Mouse (Mus musculus): ENCODE measurements at regions not wholly inside any gene's neighbourhood (a gene's known extent, or its start where the extent isn't known, plus 50 kb on each side); places are given as distances from the start of the nearest gene placed in this dataset.
A peak's percentile ranks its signal among the peaks of the same experiment; 100 is the strongest.

DNA sequence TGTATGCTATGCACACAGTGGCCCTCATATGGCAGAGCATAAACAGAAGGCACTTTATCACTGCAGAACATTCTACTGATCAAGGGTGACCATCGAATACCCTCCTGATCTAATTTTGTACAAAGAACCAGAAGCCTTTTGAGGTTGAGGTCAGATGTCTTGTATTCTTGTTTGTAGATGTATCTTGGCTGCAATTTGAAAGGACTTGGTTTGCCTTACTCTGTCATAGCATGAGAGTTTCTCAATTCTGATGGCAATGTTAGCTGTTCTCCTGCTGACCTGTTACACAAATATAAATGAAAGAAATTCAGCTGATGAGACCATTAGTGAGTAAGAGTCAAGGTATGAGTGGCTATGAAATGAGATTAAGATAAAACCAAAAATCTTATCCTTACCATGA, 199.1 kb upstream of the Aldoart1 start:
- no peak overlapping the region for H3K9ac ChIP-seq (replicated peaks; ENCODE audit: low read depth, low read length)
- H3K4me3 ChIP-seq (ENCODE audit: low read depth, low read length), result no peak overlapping the region
- H3K9me3 ChIP-seq (ENCODE audit: control insufficient read depth, low read length), result no peaks in the 10 kb centered on the region
- no peak overlapping the region for H3K27ac ChIP-seq (ENCODE audit: low read depth, low read length)
- no peaks in the 10 kb centered on the region for H3K27me3 ChIP-seq (ENCODE audit: control insufficient read depth, insufficient read depth, low read length)
- no peaks in the 10 kb centered on the region for H3K36me3 ChIP-seq (ENCODE audit: control insufficient read depth, insufficient read depth, low read length)
- no peak for ATAC-seq (ENCODE audit: low read depth)
- no peak overlapping the region for H3K4me2 ChIP-seq (ENCODE audit: low read depth, low read length)
- no peaks in the 10 kb centered on the region for H3K4me1 ChIP-seq (ENCODE audit: control insufficient read depth, insufficient read depth, low read length)
- WGBS, result 92% methylated on average over 1 of the region's 1 CpGs

DNA sequence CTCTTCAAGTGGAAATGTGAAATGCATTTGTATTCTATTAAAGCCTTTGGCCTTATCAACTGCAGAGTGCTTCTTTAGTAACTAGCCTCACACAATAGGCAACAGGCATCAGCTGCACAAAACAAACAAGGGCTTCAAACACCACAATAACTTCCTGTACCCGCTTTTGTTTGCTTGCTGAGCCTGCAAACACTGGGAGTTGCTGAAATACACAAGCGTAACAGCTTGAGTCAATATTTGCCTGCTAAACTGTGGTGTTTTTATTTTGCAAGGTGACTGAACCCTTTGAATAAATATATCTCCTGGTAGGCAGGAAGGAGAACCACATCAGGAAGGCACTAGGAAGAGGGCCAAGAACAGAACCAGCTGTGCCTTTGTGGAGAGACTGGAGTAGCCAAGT, 195.4 kb upstream of the Aldoart1 start:
- Histone ChIP-seq H3K27me3 (ENCODE audit: control insufficient read depth, insufficient read depth, low read length) (no peaks in the 10 kb centered on the region), H3K9ac (replicated peaks; ENCODE audit: low read depth, low read length) (no peak overlapping the region), H3K4me1 (ENCODE audit: control insufficient read depth, insufficient read depth, low read length) (no peaks in the 10 kb centered on the region), H3K4me3 (ENCODE audit: low read depth, low read length) (no peak overlapping the region), H3K36me3 (ENCODE audit: control insufficient read depth, insufficient read depth, low read length) (no peaks in the 10 kb centered on the region), H3K4me2 (ENCODE audit: low read depth, low read length) (no peak overlapping the region), H3K9me3 (ENCODE audit: control insufficient read depth, low read length) (no peaks in the 10 kb centered on the region), H3K27ac (ENCODE audit: low read depth, low read length) (no peak overlapping the region)
- whole genome bisulfite sequencing, result 41% methylated on average over 2 of the region's 2 CpGs
- ATAC-seq (ENCODE audit: low read depth), result no peak

DNA sequence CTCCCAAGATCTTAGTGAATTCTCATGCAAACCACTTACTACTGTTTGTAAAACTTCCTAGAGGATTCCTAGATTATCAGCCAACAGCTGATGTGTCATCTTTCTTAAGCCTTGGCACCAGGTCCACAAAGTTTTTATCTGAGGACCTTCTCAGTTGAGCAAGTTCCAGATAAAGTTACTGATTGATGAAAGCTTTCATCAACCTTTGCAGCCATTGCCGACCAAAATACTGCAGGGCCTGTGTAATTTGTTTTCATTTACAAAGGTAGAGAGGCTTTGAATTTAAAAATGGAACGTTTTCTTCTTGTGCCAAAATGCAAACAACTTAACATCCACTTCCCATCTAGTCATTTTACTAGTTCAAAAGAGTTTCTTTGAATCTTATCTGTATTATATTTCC, 191.9 kb upstream of the Aldoart1 start:
- Histone ChIP-seq H3K9ac (replicated peaks; ENCODE audit: low read depth, low read length) (no peak overlapping the region), H3K4me2 (ENCODE audit: low read depth, low read length) (no peak overlapping the region), H3K9me3 (ENCODE audit: control insufficient read depth, low read length) (no peaks in the 10 kb centered on the region), H3K27ac (ENCODE audit: low read depth, low read length) (no peak overlapping the region), H3K36me3 (ENCODE audit: control insufficient read depth, insufficient read depth, low read length) (no peaks in the 10 kb centered on the region), H3K27me3 (ENCODE audit: control insufficient read depth, insufficient read depth, low read length) (no peaks in the 10 kb centered on the region), H3K4me1 (ENCODE audit: control insufficient read depth, insufficient read depth, low read length) (no peaks in the 10 kb centered on the region), H3K4me3 (ENCODE audit: low read depth, low read length) (no peak overlapping the region)
- WGBS, result 42% methylated on average over 2 of the region's 2 CpGs
- ATAC-seq (ENCODE audit: low read depth), result no peak

DNA sequence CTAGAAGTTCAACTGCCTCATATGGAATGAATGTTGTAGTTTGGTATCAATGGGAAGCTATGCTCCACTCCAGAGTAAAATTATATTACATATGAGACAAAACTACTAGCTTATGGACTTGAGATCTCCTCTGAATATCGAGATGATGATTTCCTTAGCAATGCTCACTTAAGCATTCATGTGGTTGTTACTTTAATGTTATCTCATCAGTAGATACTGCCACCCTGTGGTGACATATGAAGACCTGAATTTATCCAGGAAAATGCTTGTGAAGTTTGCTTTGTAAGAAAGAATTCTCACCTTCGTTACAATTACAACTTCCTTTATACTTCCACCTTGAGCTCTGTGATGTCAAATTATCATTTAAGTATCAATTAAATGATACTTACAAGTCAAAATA, 190.2 kb upstream of the Aldoart1 start:
- WGBS, result 27% methylated on average over 2 of the region's 2 CpGs
- no peaks in the 10 kb centered on the region for H3K4me1 ChIP-seq (ENCODE audit: control insufficient read depth, insufficient read depth, low read length)
- H3K36me3 ChIP-seq (ENCODE audit: control insufficient read depth, insufficient read depth, low read length), result no peaks in the 10 kb centered on the region
- H3K27ac ChIP-seq (ENCODE audit: low read depth, low read length), result no peak overlapping the region
- no peak overlapping the region for H3K4me2 ChIP-seq (ENCODE audit: low read depth, low read length)
- no peak for ATAC-seq (ENCODE audit: low read depth)
- no peak overlapping the region for H3K4me3 ChIP-seq (ENCODE audit: low read depth, low read length)
- H3K9me3 ChIP-seq (ENCODE audit: control insufficient read depth, low read length), result no peaks in the 10 kb centered on the region
- no peak overlapping the region for H3K9ac ChIP-seq (replicated peaks; ENCODE audit: low read depth, low read length)
- H3K27me3 ChIP-seq (ENCODE audit: control insufficient read depth, insufficient read depth, low read length), result no peaks in the 10 kb centered on the region

DNA sequence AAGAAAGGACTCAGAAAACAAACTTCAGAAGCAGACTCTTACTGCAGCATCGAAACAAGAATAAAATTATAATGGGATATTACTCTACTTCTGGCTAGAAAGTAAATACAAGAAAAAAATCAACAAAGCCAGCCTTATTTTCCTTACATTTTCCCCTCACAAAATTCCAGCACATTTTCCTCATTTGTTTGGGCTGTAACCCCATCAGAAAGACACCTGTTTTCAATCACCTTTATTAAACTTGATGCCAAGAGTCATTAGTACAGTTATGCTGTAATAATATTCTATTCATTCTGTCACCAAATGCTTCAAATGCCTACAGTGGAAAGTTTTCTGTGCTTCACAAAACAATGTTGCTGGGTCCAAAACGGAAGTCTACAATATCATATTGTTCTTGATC, 189.1 kb upstream of the Aldoart1 start:
- Histone ChIP-seq H3K9me3 (ENCODE audit: control insufficient read depth, low read length) (no peaks in the 10 kb centered on the region), H3K27ac (ENCODE audit: low read depth, low read length) (no peak overlapping the region), H3K4me1 (ENCODE audit: control insufficient read depth, insufficient read depth, low read length) (no peaks in the 10 kb centered on the region), H3K27me3 (ENCODE audit: control insufficient read depth, insufficient read depth, low read length) (no peaks in the 10 kb centered on the region), H3K4me3 (ENCODE audit: low read depth, low read length) (no peak overlapping the region), H3K4me2 (ENCODE audit: low read depth, low read length) (no peak overlapping the region), H3K9ac (replicated peaks; ENCODE audit: low read depth, low read length) (no peak overlapping the region), H3K36me3 (ENCODE audit: control insufficient read depth, insufficient read depth, low read length) (no peaks in the 10 kb centered on the region)
- 82% methylated on average over 2 of the region's 2 CpGs for WGBS
- ATAC-seq (ENCODE audit: low read depth), result no peak

DNA sequence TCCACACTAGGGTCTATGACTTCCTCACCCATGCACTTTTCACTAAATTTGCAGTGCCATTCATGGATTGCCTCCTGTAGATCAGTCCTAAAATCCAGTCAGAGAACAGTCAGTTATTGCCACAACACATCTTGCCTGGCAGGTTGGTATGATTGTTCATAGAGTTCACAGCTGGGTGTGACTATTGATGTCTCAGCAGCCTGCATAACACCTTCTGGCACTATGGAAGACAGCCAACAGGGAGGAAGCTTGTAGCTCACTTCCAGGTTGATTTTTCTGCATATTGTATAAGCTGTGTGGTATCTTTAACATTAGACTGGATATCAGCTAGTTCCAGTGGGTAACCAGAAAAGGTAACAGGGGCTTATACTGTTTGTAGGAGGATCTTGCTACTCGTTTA, 145.3 kb upstream of the Aldoart1 start:
- Histone ChIP-seq H3K4me3 (ENCODE audit: low read depth, low read length) (no peak overlapping the region), H3K27ac (ENCODE audit: low read depth, low read length) (no peak overlapping the region), H3K4me2 (ENCODE audit: low read depth, low read length) (no peak overlapping the region), H3K9me3 (ENCODE audit: control insufficient read depth, low read length) (no peaks in the 10 kb centered on the region), H3K27me3 (ENCODE audit: control insufficient read depth, insufficient read depth, low read length) (no peaks in the 10 kb centered on the region), H3K4me1 (ENCODE audit: control insufficient read depth, insufficient read depth, low read length) (no peaks in the 10 kb centered on the region), H3K9ac (replicated peaks; ENCODE audit: low read depth, low read length) (no peak overlapping the region), H3K36me3 (ENCODE audit: control insufficient read depth, insufficient read depth, low read length) (no peaks in the 10 kb centered on the region)
- 73% methylated on average over 1 of the region's 1 CpGs for WGBS
- ATAC-seq (ENCODE audit: low read depth), result no peak

DNA sequence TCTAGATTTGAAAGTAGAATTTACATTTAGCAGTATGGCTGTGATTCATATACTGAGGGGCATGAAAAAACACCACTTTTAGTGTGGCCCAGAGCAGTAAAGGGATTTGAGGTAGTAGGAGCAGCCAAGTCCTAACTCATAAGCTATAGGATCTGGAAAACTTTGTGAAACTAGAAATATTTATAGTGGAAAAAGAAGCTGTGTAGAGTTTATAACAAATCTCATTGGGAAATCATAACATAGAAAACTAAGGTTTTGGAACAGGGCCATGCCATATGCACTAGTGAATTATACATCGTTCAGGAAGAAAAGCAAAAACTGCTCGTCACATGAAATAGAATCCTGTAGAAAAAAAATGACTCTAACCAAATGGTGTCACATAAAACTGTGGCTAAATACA, 143.7 kb upstream of the Aldoart1 start:
- 84% methylated on average over 2 of the region's 2 CpGs for WGBS
- Histone ChIP-seq H3K27ac (ENCODE audit: low read depth, low read length) (no peak overlapping the region), H3K27me3 (ENCODE audit: control insufficient read depth, insufficient read depth, low read length) (no peaks in the 10 kb centered on the region), H3K36me3 (ENCODE audit: control insufficient read depth, insufficient read depth, low read length) (no peaks in the 10 kb centered on the region), H3K4me3 (ENCODE audit: low read depth, low read length) (no peak overlapping the region), H3K4me1 (ENCODE audit: control insufficient read depth, insufficient read depth, low read length) (no peaks in the 10 kb centered on the region), H3K4me2 (ENCODE audit: low read depth, low read length) (no peak overlapping the region), H3K9me3 (ENCODE audit: control insufficient read depth, low read length) (no peaks in the 10 kb centered on the region), H3K9ac (replicated peaks; ENCODE audit: low read depth, low read length) (no peak overlapping the region)
- no peak for ATAC-seq (ENCODE audit: low read depth)

DNA sequence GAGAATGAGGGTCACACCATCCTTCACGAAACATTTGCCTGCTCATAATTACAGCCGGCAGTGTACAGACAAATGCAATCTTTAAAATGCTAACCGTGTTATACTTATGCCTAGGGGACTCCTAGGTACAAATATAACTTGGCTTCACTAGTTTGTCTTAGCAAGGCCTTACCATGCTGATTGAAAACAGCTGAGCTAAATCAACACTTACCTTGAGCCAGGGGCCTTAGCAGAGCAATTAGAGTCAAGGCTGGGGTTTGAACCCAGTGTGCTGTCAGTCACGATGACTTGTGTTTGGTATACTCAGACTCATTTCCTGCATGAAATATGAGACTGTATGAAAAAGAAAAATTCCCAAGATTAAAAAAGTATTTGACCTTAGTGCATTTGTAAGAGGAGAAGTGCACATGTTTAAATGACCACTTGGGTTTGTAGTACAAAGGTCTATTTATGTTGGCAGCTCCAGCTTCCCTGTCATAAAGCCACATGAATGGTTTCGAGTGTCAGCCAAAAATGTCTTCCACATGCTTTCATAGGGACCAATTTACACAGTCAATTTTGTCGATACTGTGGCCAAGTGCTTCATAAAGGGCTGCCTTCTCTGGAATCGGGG, 94.0 kb upstream of the Aldoart1 start:
- Histone ChIP-seq H3K4me1 (ENCODE audit: control insufficient read depth, insufficient read depth, low read length) (no peaks in the 10 kb centered on the region), H3K36me3 (ENCODE audit: control insufficient read depth, insufficient read depth, low read length) (no peaks in the 10 kb centered on the region), H3K27me3 (ENCODE audit: control insufficient read depth, insufficient read depth, low read length) (no peaks in the 10 kb centered on the region), H3K9me3 (ENCODE audit: control insufficient read depth, low read length) (no peaks in the 10 kb centered on the region), H3K4me3 (ENCODE audit: low read depth, low read length) (no peak overlapping the region), H3K27ac (ENCODE audit: low read depth, low read length) (no peak overlapping the region), H3K4me2 (ENCODE audit: low read depth, low read length) (no peak overlapping the region), H3K9ac (replicated peaks; ENCODE audit: low read depth, low read length) (no peak overlapping the region)
- ATAC-seq (ENCODE audit: low read depth), result no peak
- WGBS, result 68% methylated on average over 7 of the region's 7 CpGs

DNA sequence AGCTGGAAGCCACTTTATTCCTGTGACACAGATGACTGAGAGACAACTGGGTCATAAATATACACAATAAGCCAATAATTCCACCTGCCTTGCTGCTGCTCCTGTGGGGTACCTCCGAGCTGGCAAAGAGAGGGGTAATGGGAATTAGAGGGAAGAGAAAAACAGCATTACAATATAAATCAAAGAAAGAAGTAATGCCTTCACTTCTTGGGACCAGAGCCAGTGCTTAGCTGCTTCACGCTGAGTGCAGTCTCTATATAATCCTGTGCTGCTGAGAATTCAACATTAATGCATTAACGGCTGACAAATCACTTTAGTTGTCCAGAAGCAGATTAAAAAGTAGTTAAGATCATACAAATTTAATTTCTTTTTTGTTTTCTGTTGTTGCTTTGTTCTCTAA, 71.0 kb upstream of the Aldoart1 start:
- no peaks in the 10 kb centered on the region for H3K27me3 ChIP-seq (ENCODE audit: control insufficient read depth, insufficient read depth, low read length)
- no peaks in the 10 kb centered on the region for H3K4me1 ChIP-seq (ENCODE audit: control insufficient read depth, insufficient read depth, low read length)
- no peaks in the 10 kb centered on the region for H3K36me3 ChIP-seq (ENCODE audit: control insufficient read depth, insufficient read depth, low read length)
- WGBS, result 22% methylated on average over 3 of the region's 3 CpGs
- H3K9me3 ChIP-seq (ENCODE audit: control insufficient read depth, low read length), result no peaks in the 10 kb centered on the region
- ATAC-seq (ENCODE audit: low read depth), result peak; percentile 68
- no peak overlapping the region for H3K4me2 ChIP-seq (ENCODE audit: low read depth, low read length)
- no peak overlapping the region for H3K9ac ChIP-seq (replicated peaks; ENCODE audit: low read depth, low read length)
- H3K27ac ChIP-seq (ENCODE audit: low read depth, low read length), result no peak overlapping the region
- H3K4me3 ChIP-seq (ENCODE audit: low read depth, low read length), result no peak overlapping the region

DNA sequence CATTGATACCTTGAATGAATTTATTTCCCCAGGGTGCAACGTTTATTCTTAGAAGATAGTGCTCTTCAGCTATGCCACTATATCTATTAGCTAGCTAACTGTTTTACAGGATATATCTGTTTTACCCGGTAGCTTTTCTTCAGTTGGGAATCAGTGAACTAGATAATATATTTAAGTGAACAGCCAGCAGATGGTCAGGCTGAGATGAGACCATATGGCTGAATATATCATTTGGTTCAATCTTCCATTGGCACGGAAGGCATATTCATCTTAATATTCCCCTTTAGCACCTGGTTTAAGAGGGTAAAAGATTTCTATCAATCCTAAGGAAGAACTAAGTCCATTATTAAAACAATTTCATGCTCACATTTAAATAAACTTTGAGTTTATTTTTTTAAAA, 62.6 kb upstream of the Aldoart1 start:
- Histone ChIP-seq H3K9ac (replicated peaks; ENCODE audit: low read depth, low read length) (no peak overlapping the region), H3K4me3 (ENCODE audit: low read depth, low read length) (no peak overlapping the region), H3K36me3 (ENCODE audit: control insufficient read depth, insufficient read depth, low read length) (no peaks in the 10 kb centered on the region), H3K27me3 (ENCODE audit: control insufficient read depth, insufficient read depth, low read length) (no peaks in the 10 kb centered on the region), H3K4me1 (ENCODE audit: control insufficient read depth, insufficient read depth, low read length) (no peaks in the 10 kb centered on the region), H3K4me2 (ENCODE audit: low read depth, low read length) (no peak overlapping the region), H3K9me3 (ENCODE audit: control insufficient read depth, low read length) (no peaks in the 10 kb centered on the region), H3K27ac (ENCODE audit: low read depth, low read length) (no peak overlapping the region)
- 51% methylated on average over 3 of the region's 3 CpGs for WGBS
- no peak for ATAC-seq (ENCODE audit: low read depth)
